Mouse (Mus musculus) heart, embryonic 14.5 days (tissue): ENCODE data around the gene Aqp1. TPM values are rescaled to one million over a fixed set of nuclear protein-coding genes. Genes with fewer than 3 reads are reported as not detected.

Experiments
- ATAC-seq: fragments of 200-750 bp; cut with Nextera tagmentation; 2 replicates; pipeline ENCODE4 v1.8.0; 2017; ENCODE audit warnings: low read depth, moderate TSS enrichment; ENCODE audit not compliant: insufficient number of reproducible peaks, insufficient read depth, low FRiP score
- H3K27ac ChIP-seq, 2 experiments: fragments of 200-500 bp in 1 of 2; fragments of 300-500 bp in 1 of 2; sonication (generic) in 1 of 2; replicated peaks in 1 of 2; 2 replicates each; pipeline ENCODE4 v1.5.1; 2012 to 2014; ENCODE audit warnings: low read depth in 2 of 2, low read length in 2 of 2, control low read depth in 1 of 2, mild to moderate bottlenecking in 1 of 2, mixed read lengths in 1 of 2; ENCODE audit not compliant: control insufficient read depth in 1 of 2, insufficient read depth in 1 of 2
- H3K27me3 ChIP-seq: fragments of 300-500 bp; sonication (generic); 2 replicates; pipeline ENCODE4 v1.6.1; 2014; ENCODE audit warnings: mild to moderate bottlenecking, low read length, control low read depth; ENCODE audit not compliant: control insufficient read depth, insufficient read depth
- H3K36me3 ChIP-seq: fragments of 300-500 bp; sonication (generic); 2 replicates; pipeline ENCODE4 v1.6.1; 2014; ENCODE audit warnings: mild to moderate bottlenecking, control low read depth, low read length, mixed read lengths; ENCODE audit not compliant: control insufficient read depth, insufficient read depth
- H3K4me1 ChIP-seq, 2 experiments: fragments of 200-500 bp in 1 of 2; fragments of 300-500 bp in 1 of 2; sonication (generic) in 1 of 2; 2 replicates each; pipeline ENCODE4 v1.6.1; 2012 to 2014; ENCODE audit warnings: low read length in 2 of 2, control low read depth in 1 of 2, mixed read lengths in 1 of 2; ENCODE audit not compliant: control insufficient read depth in 2 of 2, insufficient read depth in 2 of 2
- H3K4me2 ChIP-seq: fragments of 300-500 bp; sonication (generic); 2 replicates; pipeline ENCODE4 v1.6.1; 2014; ENCODE audit warnings: mild to moderate bottlenecking, low read length
- H3K4me3 ChIP-seq, 2 experiments: fragments of 200-500 bp in 1 of 2; fragments of 300-500 bp in 1 of 2; sonication (generic) in 1 of 2; 2 replicates each; pipeline ENCODE4 v1.5.1; 2012 to 2014; ENCODE audit warnings: low read length in 2 of 2, mild to moderate bottlenecking in 2 of 2, control low read depth in 1 of 2, low read depth in 1 of 2, moderate library complexity in 1 of 2; ENCODE audit not compliant: control insufficient read depth in 1 of 2, insufficient read depth in 1 of 2
- H3K9ac ChIP-seq: fragments of 300-500 bp; sonication (generic); 2 replicates; pipeline ENCODE4 v1.6.1; 2014; ENCODE audit warnings: mild to moderate bottlenecking, low read length
- H3K9me3 ChIP-seq: fragments of 300-500 bp; sonication (generic); 2 replicates; pipeline ENCODE4 v1.6.1; 2016; ENCODE audit warnings: low read length, control low read depth; ENCODE audit not compliant: control insufficient read depth
- WGBS: fragments of 180-500 bp; shearing (Covaris S2); extraction: QIAGEN DNeasy Blood & Tissue Kit; methylation state at CpG from one replicate; pipeline ENCODE4 v1.1.7; 2014; 5-methylcytosine and 5-hydroxymethylcytosine counted together
- polyA plus RNA-seq: library from polyadenylated mRNA; unstranded; fragments of >200 nt; fragmentation: Nextera tagmentation; extraction: Ambion mirVana; gene quantifications from 2 replicates; pipeline ENCODE4 v1.2.1, GENCODE M21; 2014

Gene Aqp1
- polyA plus RNA-seq, 1 experiment from 2014 or later, result 8.7 TPM

GRCm38 (mm10) chr6:55350383-55350952 is 14.2 kb downstream of the Aqp1 start:
- no peaks in the 10 kb centered on the region for H3K36me3 ChIP-seq
- no peaks in the 10 kb centered on the region for H3K4me1 ChIP-seq
- H3K4me3 ChIP-seq, result no peak overlapping the region
- no peaks in the 10 kb centered on the region for H3K27me3 ChIP-seq
- H3K4me2 ChIP-seq, result no peak overlapping the region
- H3K9ac ChIP-seq, result no peak overlapping the region
- no peak overlapping the region for H3K27ac ChIP-seq
- 85% methylated on average over 6 of the region's 6 CpGs for WGBS
- H3K9me3 ChIP-seq, result peaks cover 6% of the 10 kb centered on the region; the same call in 1 of the 2 replicates
- ATAC-seq, result no peak

DNA sequence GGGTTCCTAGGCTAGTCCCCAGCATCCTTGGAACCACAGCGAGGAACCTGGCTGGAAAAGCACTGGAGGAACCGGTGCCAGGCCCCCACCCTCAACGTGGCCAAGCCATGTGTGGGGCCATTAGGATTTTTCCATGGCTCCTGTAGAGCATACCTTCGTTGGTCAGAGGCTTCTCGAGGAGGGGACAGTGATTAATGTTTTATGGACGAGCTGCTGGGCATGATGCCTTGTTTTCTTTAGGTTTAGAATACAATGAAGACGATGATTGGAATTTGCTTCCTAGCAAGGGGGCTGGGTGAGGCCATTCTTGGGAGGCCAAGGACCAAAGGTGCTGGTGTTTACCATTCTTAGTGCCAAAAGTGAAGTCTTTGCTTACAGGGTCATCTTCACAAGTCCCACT is 15.5 kb downstream of the Aqp1 start:
- H3K4me3 ChIP-seq, result no peak overlapping the region
- no peaks in the 10 kb centered on the region for H3K36me3 ChIP-seq
- H3K9ac ChIP-seq, result no peak overlapping the region
- no peaks in the 10 kb centered on the region for H3K27me3 ChIP-seq
- H3K4me2 ChIP-seq, result no peak overlapping the region
- ATAC-seq, result no peak
- peaks cover 6% of the 10 kb centered on the region; the same call in 1 of the 2 replicates for H3K9me3 ChIP-seq
- WGBS, result 73% methylated on average over 7 of the region's 7 CpGs
- H3K4me1 ChIP-seq, result peaks cover 4% of the 10 kb centered on the region in 2 experiments; a peak in 1 of 4 replicates
- H3K27ac ChIP-seq, result no peak overlapping the region

DNA sequence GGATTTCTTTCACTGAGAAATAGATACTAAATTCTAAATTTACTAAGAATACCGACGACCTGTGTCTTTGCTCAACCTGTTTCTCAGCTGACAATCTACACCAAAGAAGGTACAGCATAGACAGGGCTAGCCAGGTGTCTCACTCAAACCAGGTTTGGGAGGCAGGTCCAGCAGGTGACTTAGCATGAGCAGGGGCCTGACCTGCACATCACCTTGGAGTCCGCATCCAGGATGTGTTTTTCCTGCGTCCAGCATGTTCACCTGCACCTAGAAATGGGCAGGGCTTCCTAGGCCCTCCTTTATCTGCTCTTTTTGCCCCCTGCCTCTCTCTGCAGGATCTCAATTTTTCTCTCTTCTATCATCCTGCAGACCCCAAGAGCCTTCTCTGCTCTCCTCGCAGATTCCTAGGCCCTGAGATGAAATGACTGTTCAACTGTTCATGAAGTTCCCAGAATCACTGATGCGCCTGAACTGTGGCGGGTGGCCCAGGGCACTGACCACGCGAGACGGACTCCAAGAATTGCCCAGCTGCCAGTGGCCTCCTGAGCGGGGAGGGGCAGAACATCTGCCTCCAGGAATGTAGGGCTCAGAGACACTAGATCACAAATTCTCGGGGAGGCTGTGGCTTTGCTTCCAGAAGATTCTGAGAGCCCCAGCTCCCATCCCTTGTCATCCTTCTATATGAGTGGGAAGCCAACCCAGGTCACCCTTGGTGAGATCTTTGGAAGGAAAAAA is 17.6 kb downstream of the Aqp1 start:
- no peak overlapping the region for H3K9ac ChIP-seq
- no peak overlapping the region for H3K4me2 ChIP-seq
- peaks cover 4 to 5% of the 10 kb centered on the region in 2 experiments; a peak in 2 of 4 replicates for H3K4me1 ChIP-seq
- H3K36me3 ChIP-seq, result no peaks in the 10 kb centered on the region
- no peak overlapping the region for H3K4me3 ChIP-seq
- H3K27ac ChIP-seq, result no peak overlapping the region
- no peak for ATAC-seq
- H3K9me3 ChIP-seq, result peaks cover 6% of the 10 kb centered on the region; the same call in 1 of the 2 replicates
- WGBS, result 85% methylated on average over 12 of the region's 12 CpGs
- no peaks in the 10 kb centered on the region for H3K27me3 ChIP-seq

DNA sequence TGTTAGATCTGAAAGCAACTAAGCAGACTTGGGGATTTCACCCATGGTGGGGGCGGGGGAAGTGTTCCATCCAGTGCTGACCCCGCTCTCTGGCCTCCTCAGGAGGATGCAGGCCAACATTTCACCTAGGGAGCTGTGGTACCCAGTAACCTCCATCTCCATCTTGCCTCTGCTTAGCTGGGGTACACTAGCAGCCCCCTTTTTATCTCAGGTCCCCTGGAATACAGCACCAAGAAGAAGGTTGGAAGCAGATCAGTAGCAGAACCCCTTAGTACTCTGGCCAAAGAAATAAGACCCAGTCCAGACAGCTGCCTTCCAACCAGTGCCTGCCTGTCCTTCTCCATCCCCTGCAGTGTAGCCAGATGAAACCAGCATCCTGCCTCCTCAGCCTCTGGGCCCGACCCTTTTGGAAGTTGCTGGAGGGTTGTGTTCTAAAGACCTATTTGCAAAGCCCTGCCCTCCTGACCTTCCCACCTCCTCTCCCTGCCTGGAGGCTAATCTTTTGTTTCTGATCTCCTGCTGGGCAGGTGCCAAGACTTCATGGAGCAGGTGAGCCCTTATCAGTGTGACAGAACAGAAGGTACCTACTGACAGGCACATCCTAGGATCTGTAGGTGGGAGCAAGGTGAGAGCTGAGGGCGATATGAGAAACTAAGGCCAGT is 18.4 kb downstream of the Aqp1 start:
- H3K36me3 ChIP-seq, result no peaks in the 10 kb centered on the region
- no peak overlapping the region for H3K4me2 ChIP-seq
- no peak for ATAC-seq
- H3K4me1 ChIP-seq, result peaks cover 4 to 5% of the 10 kb centered on the region in 2 experiments; a peak in 2 of 4 replicates
- 64% methylated on average over 4 of the region's 4 CpGs for WGBS
- no peak overlapping the region for H3K27ac ChIP-seq
- H3K4me3 ChIP-seq, result no peak overlapping the region
- no peak overlapping the region for H3K9ac ChIP-seq
- H3K9me3 ChIP-seq, result peaks cover 6% of the 10 kb centered on the region; the same call in 1 of the 2 replicates
- no peaks in the 10 kb centered on the region for H3K27me3 ChIP-seq

- Histone ChIP-seq H3K9me3 (no peaks in the 10 kb centered on the region), H3K27ac (no peak overlapping the region), H3K36me3 (no peaks in the 10 kb centered on the region), H3K4me3 (no peak overlapping the region), H3K4me2 (no peak overlapping the region), H3K27me3 (no peaks in the 10 kb centered on the region), H3K4me1 (peaks cover 4 to 5% of the 10 kb centered on the region in 2 experiments; a peak in 2 of 4 replicates), H3K9ac (no peak overlapping the region)
- 76% methylated on average over 7 of the region's 7 CpGs for WGBS
- no peak for ATAC-seq
Measured at GRCm38 (mm10) chr6:55355575-55355974, 19.3 kb downstream of the Aqp1 start.

DNA sequence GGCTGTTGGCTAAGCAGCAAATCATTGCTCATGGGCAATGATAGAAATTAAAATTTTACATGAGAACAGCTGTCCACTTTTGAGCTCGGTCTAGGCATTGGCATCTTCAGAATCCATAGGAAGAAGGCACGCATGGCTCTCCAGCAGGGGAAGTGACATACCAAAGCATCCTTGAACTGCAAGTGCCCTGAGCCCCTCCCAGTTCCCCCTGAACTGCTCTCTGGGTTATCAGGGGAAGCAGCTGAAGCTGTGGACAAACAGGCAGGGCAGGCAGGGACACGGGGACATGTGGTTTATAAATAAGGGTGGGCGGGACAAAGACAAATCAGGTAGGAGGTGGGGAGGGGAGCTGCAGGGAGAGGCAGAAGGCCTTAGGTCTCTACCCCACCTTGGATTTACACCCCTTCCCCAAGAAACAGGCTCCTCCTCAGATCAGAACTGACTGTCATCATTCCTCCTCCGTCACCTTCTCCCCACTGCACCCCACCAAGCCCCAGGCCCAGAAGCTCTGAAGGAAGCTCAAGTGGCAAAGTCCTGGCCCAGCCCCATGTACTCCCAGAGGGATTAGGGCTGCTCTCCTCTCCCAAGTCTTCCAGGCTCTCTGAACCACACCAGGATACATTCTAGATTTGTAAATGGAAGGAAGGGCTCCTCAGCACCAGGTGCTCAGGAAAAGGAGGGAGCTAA is 19.9 kb downstream of the Aqp1 start:
- peaks cover 4 to 5% of the 10 kb centered on the region in 2 experiments; a peak in 2 of 4 replicates for H3K4me1 ChIP-seq
- H3K27me3 ChIP-seq, result no peaks in the 10 kb centered on the region
- H3K27ac ChIP-seq, result no peak overlapping the region
- no peaks in the 10 kb centered on the region for H3K36me3 ChIP-seq
- ATAC-seq, result no peak
- no peak overlapping the region for H3K9ac ChIP-seq
- WGBS, result 23% methylated on average over 5 of the region's 5 CpGs
- no peak overlapping the region for H3K4me2 ChIP-seq
- H3K9me3 ChIP-seq, result no peaks in the 10 kb centered on the region
- H3K4me3 ChIP-seq, result no peak overlapping the region

GRCm38 (mm10) chr6:55356976-55357635 is 20.9 kb downstream of the Aqp1 start:
- ATAC-seq, result no peak
- Histone ChIP-seq H3K9me3 (no peaks in the 10 kb centered on the region), H3K27me3 (no peaks in the 10 kb centered on the region), H3K4me2 (no peak overlapping the region), H3K4me1 (peaks cover 4 to 5% of the 10 kb centered on the region in 2 experiments; a peak in 2 of 4 replicates), H3K36me3 (no peaks in the 10 kb centered on the region), H3K4me3 (no peak overlapping the region), H3K9ac (no peak overlapping the region), H3K27ac (no peak overlapping the region)
- 76% methylated on average over 5 of the region's 5 CpGs for WGBS
